Mouse (Mus musculus): ENCODE measurements around the gene Col15a1. TPM values are rescaled to one million over a fixed set of nuclear protein-coding genes. Genes with fewer than 3 reads are reported as not detected.
A peak's percentile ranks its signal among the peaks of the same experiment; 100 is the strongest.

Gene Col15a1
- polyA plus RNA-seq, 1 experiment from 2014 or later: 0.14 TPM

DNA sequence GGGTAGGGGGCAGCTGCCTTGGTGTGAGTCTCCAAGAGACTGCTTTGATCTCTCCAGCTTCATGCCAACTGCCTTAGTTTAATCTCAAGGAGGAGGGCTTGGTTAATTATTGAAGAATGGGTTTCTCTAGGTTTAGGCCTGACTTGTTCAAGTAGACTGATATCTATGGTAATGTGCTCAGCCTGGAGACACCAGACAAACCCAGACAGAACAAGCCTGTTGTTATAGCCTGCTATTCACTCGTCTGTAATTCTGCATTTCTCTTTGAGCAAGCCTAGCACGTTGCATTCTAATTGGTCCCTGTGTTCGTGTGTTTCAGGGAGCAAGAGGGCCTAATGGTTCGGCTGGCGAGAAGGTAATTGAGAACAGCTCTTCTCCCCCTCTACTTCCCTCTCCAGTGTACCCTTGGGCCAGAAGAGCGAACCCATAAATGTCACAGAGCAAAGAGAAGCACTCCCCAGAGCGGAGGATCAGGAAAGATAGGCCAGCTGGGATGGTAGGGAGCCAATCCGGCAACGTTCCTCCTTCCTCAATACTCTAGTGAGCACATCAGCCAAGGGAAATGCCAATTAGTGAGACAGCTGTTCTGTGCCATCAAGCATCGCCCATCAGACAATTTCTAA is 71.2 kb downstream of the Col15a1 start:
- WGBS (ENCODE audit: insufficient replicate concordance): 65% methylated on average over 10 of the region's 10 CpGs
- Histone ChIP-seq H3K27ac (no peak overlapping the region), H3K4me2 (no peak overlapping the region), H3K9me3 (replicated peaks) (no peaks in the 10 kb centered on the region), H3K4me1 (no peaks in the 10 kb centered on the region), H3K27me3 (replicated peaks) (peaks cover 14% of the 10 kb centered on the region; the same call in 1 of the 2 replicates), H3K36me3 (no peaks in the 10 kb centered on the region), H3K4me3 (no peak overlapping the region), H3K9ac (no peak overlapping the region)
- no peak for ATAC-seq

- H3K36me3 ChIP-seq: no peaks in the 10 kb centered on the region
- no peak overlapping the region for H3K4me2 ChIP-seq
- no peak for ATAC-seq
- no peak overlapping the region for H3K9ac ChIP-seq
- H3K27ac ChIP-seq: no peak overlapping the region
- no peak overlapping the region for H3K4me3 ChIP-seq
- 62% methylated on average over 5 of the region's 5 CpGs for WGBS (ENCODE audit: insufficient replicate concordance)
- H3K9me3 ChIP-seq (replicated peaks): no peaks in the 10 kb centered on the region
- peaks cover 9% of the 10 kb centered on the region for H3K4me1 ChIP-seq
- H3K27me3 ChIP-seq (replicated peaks): peaks cover 14% of the 10 kb centered on the region; the same call in 1 of the 2 replicates
Measured at GRCm38 (mm10) chr4:47280126-47280525, 72.2 kb downstream of the Col15a1 start.

DNA sequence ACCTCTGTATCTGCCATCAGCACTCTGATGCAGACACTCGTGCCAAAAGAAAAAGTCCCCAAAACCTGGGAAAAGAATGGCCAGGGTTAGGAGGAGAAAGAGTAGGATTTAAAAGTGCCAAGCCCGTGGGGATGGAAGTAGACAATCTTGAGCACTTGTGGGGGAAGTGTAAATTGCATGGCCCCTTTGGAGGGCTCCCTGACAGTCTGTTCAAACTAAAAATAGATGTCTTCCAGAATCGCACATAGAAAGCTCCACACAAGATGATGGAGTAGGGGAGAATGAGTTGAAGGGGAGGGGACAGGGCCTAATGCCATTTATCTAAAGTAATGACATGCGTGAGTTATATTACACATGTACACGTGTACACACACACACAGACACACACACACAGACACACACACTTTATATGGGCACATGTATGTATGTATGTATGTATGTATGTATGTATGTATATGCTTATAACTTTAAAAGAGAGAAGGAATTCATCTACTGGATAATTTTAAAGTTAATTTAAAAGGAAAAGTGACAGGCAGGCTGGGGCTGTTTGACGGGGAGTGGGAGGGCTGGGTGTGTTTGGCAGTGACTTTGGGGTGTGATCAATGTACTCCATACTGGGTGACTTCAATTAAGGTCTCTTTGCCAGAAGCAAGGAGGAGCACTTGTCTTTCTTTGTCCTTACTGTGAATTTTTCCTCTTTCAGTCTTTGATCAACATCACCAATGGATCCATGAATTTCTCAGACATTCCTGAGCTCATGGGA is 74.1 kb downstream of the Col15a1 start:
- ATAC-seq: no peak
- H3K27me3 ChIP-seq (replicated peaks): peaks cover 3% of the 10 kb centered on the region; the same call in 1 of the 2 replicates
- H3K9ac ChIP-seq: no peak overlapping the region
- H3K36me3 ChIP-seq: no peaks in the 10 kb centered on the region
- H3K4me1 ChIP-seq: peaks cover 21% of the 10 kb centered on the region
- H3K27ac ChIP-seq: no peak overlapping the region
- 54% methylated on average over 6 of the region's 6 CpGs for WGBS (ENCODE audit: insufficient replicate concordance)
- no peak overlapping the region for H3K4me2 ChIP-seq
- no peaks in the 10 kb centered on the region for H3K9me3 ChIP-seq (replicated peaks)
- H3K4me3 ChIP-seq: no peak overlapping the region

- no peak for ATAC-seq
- Histone ChIP-seq H3K4me2 (no peak overlapping the region), H3K4me1 (peaks cover 21% of the 10 kb centered on the region), H3K4me3 (no peak overlapping the region), H3K9ac (0 out of 2 replicates have a peak overlapping the region, but pooled peaks have one; percentile 5), H3K9me3 (replicated peaks) (no peaks in the 10 kb centered on the region), H3K27me3 (replicated peaks) (no peaks in the 10 kb centered on the region; the same call in 1 of the 2 replicates), H3K27ac (no peak overlapping the region), H3K36me3 (no peaks in the 10 kb centered on the region)
- 57% methylated on average over 6 of the region's 6 CpGs for WGBS (ENCODE audit: insufficient replicate concordance)
Measured at GRCm38 (mm10) chr4:47284311-47284710, 76.3 kb downstream of the Col15a1 start.

- WGBS (ENCODE audit: insufficient replicate concordance): 19% methylated on average over 9 of the region's 9 CpGs
- Histone ChIP-seq H3K9ac (0 out of 2 replicates have a peak overlapping the region, but pooled peaks have one; percentile 5), H3K27me3 (replicated peaks) (no peaks in the 10 kb centered on the region; the same call in 1 of the 2 replicates), H3K9me3 (replicated peaks) (no peaks in the 10 kb centered on the region), H3K4me3 (no peak overlapping the region), H3K36me3 (no peaks in the 10 kb centered on the region), H3K27ac (no peak overlapping the region), H3K4me1 (peaks cover 21% of the 10 kb centered on the region), H3K4me2 (peak overlapping the region; percentile 27)
- ATAC-seq: no peak; the same call in 1 of the 2 replicates
Measured at GRCm38 (mm10) chr4:47284874-47285273, 76.9 kb downstream of the Col15a1 start.

DNA sequence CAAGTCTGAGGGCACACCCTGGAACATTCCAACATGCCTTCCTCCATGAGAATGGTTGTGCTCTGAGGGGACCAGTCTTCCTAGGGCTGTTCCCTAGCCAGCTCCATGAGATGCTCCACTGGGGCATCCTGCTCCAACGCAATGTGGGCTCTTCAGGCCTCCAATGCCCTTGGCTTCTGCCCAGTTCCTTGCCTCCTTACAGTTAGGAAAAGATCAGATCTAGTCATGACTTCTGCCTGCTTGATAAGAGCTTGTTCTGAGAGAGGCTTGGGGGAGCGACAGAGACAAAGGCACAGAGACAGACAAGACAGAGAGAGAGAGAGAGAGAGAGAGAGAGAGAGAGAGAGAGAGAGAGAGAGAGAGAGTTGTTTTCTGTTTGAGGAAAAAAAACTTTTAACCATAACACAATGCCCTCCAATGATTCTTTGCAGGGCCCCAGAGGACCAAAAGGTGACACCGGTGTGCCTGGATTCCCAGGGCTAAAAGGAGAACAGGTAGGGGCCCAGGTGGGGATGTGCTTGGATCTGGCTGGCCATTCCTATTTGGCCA is 78.7 kb downstream of the Col15a1 start:
- Histone ChIP-seq H3K27ac (no peak overlapping the region), H3K27me3 (replicated peaks) (no peaks in the 10 kb centered on the region), H3K36me3 (no peaks in the 10 kb centered on the region), H3K9me3 (replicated peaks) (no peaks in the 10 kb centered on the region), H3K4me3 (no peak overlapping the region), H3K4me2 (no peak overlapping the region), H3K4me1 (peaks cover 29% of the 10 kb centered on the region), H3K9ac (no peak overlapping the region)
- 53% methylated on average over 3 of the region's 3 CpGs for WGBS (ENCODE audit: insufficient replicate concordance)
- ATAC-seq: no peak

- Histone ChIP-seq H3K27ac (no peak overlapping the region), H3K4me1 (peaks cover 30% of the 10 kb centered on the region), H3K4me2 (no peak overlapping the region), H3K27me3 (replicated peaks) (no peaks in the 10 kb centered on the region), H3K9me3 (replicated peaks) (no peaks in the 10 kb centered on the region), H3K36me3 (no peaks in the 10 kb centered on the region), H3K9ac (no peak overlapping the region), H3K4me3 (no peak overlapping the region)
- 62% methylated on average over 4 of the region's 4 CpGs for WGBS (ENCODE audit: insufficient replicate concordance)
- ATAC-seq: no peak
Measured at GRCm38 (mm10) chr4:47287468-47287867, 79.5 kb downstream of the Col15a1 start.

DNA sequence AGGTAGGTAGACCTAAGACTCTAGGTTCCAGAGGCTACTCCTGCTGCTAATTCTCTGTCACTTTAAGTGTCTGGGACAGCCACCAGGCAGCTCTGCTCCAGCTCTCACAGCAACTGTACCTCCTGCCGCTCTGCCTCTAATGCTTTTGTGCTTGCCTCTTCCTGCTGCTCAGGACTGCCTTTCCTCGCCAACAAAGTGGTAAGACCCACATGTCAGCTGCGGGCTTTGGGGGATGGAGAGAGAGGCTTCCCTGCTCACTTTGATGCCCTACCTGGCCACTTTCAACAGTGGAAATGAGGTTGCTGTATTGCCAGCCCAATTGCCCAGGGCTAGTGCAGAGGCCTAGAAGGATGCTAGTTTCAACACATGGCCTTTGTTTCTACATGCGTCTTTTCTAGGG is 80.3 kb downstream of the Col15a1 start:
- H3K9ac ChIP-seq: no peak overlapping the region
- H3K9me3 ChIP-seq (replicated peaks): no peaks in the 10 kb centered on the region
- 74% methylated on average over 4 of the region's 4 CpGs for WGBS (ENCODE audit: insufficient replicate concordance)
- peaks cover 38% of the 10 kb centered on the region for H3K4me1 ChIP-seq
- no peak overlapping the region for H3K4me2 ChIP-seq
- no peak overlapping the region for H3K4me3 ChIP-seq
- H3K27ac ChIP-seq: no peak overlapping the region
- ATAC-seq: no peak
- no peaks in the 10 kb centered on the region for H3K27me3 ChIP-seq (replicated peaks)
- H3K36me3 ChIP-seq: no peaks in the 10 kb centered on the region

- Histone ChIP-seq H3K4me1 (peaks cover 47% of the 10 kb centered on the region), H3K9me3 (replicated peaks) (no peaks in the 10 kb centered on the region), H3K36me3 (no peaks in the 10 kb centered on the region), H3K27ac (no peak overlapping the region), H3K27me3 (replicated peaks) (no peaks in the 10 kb centered on the region), H3K4me2 (no peak overlapping the region), H3K4me3 (no peak overlapping the region), H3K9ac (no peak overlapping the region)
- no peak for ATAC-seq
- 80% methylated on average over 3 of the region's 3 CpGs for WGBS (ENCODE audit: insufficient replicate concordance)
Measured at GRCm38 (mm10) chr4:47289526-47289925, 81.6 kb downstream of the Col15a1 start.

DNA sequence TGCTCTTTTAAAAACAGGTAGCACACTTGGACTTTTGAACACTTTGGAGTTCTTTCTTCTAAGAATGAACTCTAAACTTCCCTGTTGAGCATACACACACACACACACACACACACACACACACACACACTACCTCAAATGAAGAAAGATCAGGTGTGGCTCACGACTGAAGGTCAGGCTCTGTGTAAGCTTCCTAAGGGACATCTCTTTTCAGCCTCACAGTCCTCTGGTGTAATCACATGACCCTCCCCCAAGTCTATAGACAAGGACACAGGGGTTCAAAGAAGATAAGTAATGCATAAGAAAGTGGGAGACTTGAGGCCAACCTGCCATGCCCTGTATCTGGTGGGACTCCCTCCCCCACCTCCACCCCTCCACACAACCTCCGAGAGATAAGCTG is 82.5 kb downstream of the Col15a1 start:
- no peaks in the 10 kb centered on the region for H3K9me3 ChIP-seq (replicated peaks)
- H3K4me1 ChIP-seq: peaks cover 47% of the 10 kb centered on the region
- no peak for ATAC-seq
- no peaks in the 10 kb centered on the region for H3K27me3 ChIP-seq (replicated peaks)
- H3K27ac ChIP-seq: no peak overlapping the region
- H3K4me3 ChIP-seq: no peak overlapping the region
- H3K4me2 ChIP-seq: no peak overlapping the region
- H3K36me3 ChIP-seq: no peaks in the 10 kb centered on the region
- WGBS (ENCODE audit: insufficient replicate concordance): 49% methylated on average over 2 of the region's 2 CpGs
- no peak overlapping the region for H3K9ac ChIP-seq

- H3K36me3 ChIP-seq: no peaks in the 10 kb centered on the region
- H3K9me3 ChIP-seq (replicated peaks): no peaks in the 10 kb centered on the region
- 57% methylated on average over 1 of the region's 1 CpGs for WGBS (ENCODE audit: insufficient replicate concordance)
- peaks cover 50% of the 10 kb centered on the region for H3K4me1 ChIP-seq
- H3K4me3 ChIP-seq: no peak overlapping the region
- H3K27me3 ChIP-seq (replicated peaks): no peaks in the 10 kb centered on the region
- no peak overlapping the region for H3K27ac ChIP-seq
- H3K4me2 ChIP-seq: no peak overlapping the region
- ATAC-seq: no peak
- no peak overlapping the region for H3K9ac ChIP-seq
Measured at GRCm38 (mm10) chr4:47291013-47291412, 83.1 kb downstream of the Col15a1 start.

GRCm38 (mm10) chr4:47292956-47293355 is 85.0 kb downstream of the Col15a1 start:
- Histone ChIP-seq H3K27ac (peak overlapping the region; percentile 6; the same call in 1 of the 2 replicates), H3K27me3 (replicated peaks) (no peaks in the 10 kb centered on the region), H3K9me3 (replicated peaks) (no peaks in the 10 kb centered on the region), H3K4me3 (no peak overlapping the region), H3K4me2 (no peak overlapping the region), H3K9ac (no peak overlapping the region), H3K4me1 (peaks cover 48% of the 10 kb centered on the region), H3K36me3 (no peaks in the 10 kb centered on the region)
- WGBS (ENCODE audit: insufficient replicate concordance): 70% methylated on average over 4 of the region's 4 CpGs
- ATAC-seq: no peak
